Mouse (Mus musculus): ENCODE results near the gene Ddx41. TPM values are rescaled to one million over a fixed set of nuclear protein-coding genes. Genes with fewer than 3 reads are reported as not detected.

Ddx41 gene
- polyA plus RNA-seq, 1 experiment from 2014 or later: 62.9 TPM

DNA sequence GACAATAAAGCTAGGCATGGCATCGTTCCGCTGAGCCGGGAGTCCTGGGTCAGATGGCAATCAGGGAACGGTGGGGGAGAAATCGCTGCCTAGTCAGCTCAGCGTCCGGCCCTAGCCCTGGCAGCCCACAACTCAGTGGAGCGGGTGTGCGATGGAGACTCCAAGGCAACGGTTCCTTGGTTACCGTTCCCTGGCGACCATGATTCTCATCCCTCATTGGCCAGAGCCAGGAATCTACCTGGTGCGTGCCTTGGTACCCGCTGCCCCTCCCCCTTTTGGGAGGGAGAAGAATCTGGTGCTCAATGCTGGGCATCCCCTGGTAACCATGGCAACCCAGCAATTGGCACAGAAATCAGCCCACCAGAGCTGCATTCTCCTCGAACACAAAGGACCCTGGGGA lies 52.9 kb downstream of the Ddx41 start:
- H3K27me3 ChIP-seq (replicated peaks; ENCODE audit: control insufficient read depth, insufficient read depth, low read length): peaks cover 52% of the 10 kb centered on the region
- no peaks in the 10 kb centered on the region for H3K9me3 ChIP-seq (ENCODE audit: control insufficient read depth, low read length)
- H3K9ac ChIP-seq (ENCODE audit: low read depth, low read length): no peak overlapping the region
- H3K27ac ChIP-seq (ENCODE audit: low read depth, low read length): peak overlapping the region; percentile 25; the same call in 1 of the 2 replicates
- H3K4me3 ChIP-seq (ENCODE audit: low read depth, low read length): no peak overlapping the region
- peaks cover 32% of the 10 kb centered on the region for H3K4me1 ChIP-seq (replicated peaks; ENCODE audit: control insufficient read depth, insufficient read depth, low read length)
- ATAC-seq (replicated peaks; ENCODE audit: low FRiP score) (no peak), DNase-seq (ENCODE audit: low spot score) (no peak)
- WGBS: 66% methylated on average over 15 of the region's 15 CpGs
- H3K36me3 ChIP-seq (ENCODE audit: control insufficient read depth, insufficient read depth, low read length): peaks cover 5% of the 10 kb centered on the region; the same call in 1 of the 2 replicates
- H3K4me2 ChIP-seq: no peak overlapping the region

GRCm38 (mm10) chr13:55483071-55483470 lies 53.4 kb downstream of the Ddx41 start:
- peaks cover 5% of the 10 kb centered on the region; the same call in 1 of the 2 replicates for H3K36me3 ChIP-seq (ENCODE audit: control insufficient read depth, insufficient read depth, low read length)
- no peak overlapping the region for H3K4me3 ChIP-seq (ENCODE audit: low read depth, low read length)
- H3K4me2 ChIP-seq: no peak overlapping the region
- H3K27me3 ChIP-seq (replicated peaks; ENCODE audit: control insufficient read depth, insufficient read depth, low read length): peaks cover 48% of the 10 kb centered on the region
- 46% methylated on average over 9 of the region's 9 CpGs for WGBS
- no peaks in the 10 kb centered on the region for H3K9me3 ChIP-seq (ENCODE audit: control insufficient read depth, low read length)
- 0 out of 2 replicates have a peak overlapping the region, but pooled peaks have one; percentile 25 for H3K27ac ChIP-seq (ENCODE audit: low read depth, low read length)
- DNase-seq (ENCODE audit: low spot score): no peak
- peaks cover 32% of the 10 kb centered on the region for H3K4me1 ChIP-seq (replicated peaks; ENCODE audit: control insufficient read depth, insufficient read depth, low read length)
- no peak overlapping the region for H3K9ac ChIP-seq (ENCODE audit: low read depth, low read length)
- no peak for ATAC-seq (replicated peaks; ENCODE audit: low FRiP score)

GRCm38 (mm10) chr13:55482542-55482941 lies 53.9 kb downstream of the Ddx41 start:
- WGBS: 76% methylated on average over 7 of the region's 7 CpGs
- no peak overlapping the region for H3K4me2 ChIP-seq
- no peak for DNase-seq (ENCODE audit: low spot score)
- H3K9ac ChIP-seq (ENCODE audit: low read depth, low read length): no peak overlapping the region
- peaks cover 32% of the 10 kb centered on the region for H3K4me1 ChIP-seq (replicated peaks; ENCODE audit: control insufficient read depth, insufficient read depth, low read length)
- H3K36me3 ChIP-seq (ENCODE audit: control insufficient read depth, insufficient read depth, low read length): peaks cover 5% of the 10 kb centered on the region; the same call in 1 of the 2 replicates
- H3K27me3 ChIP-seq (replicated peaks; ENCODE audit: control insufficient read depth, insufficient read depth, low read length): peaks cover 42% of the 10 kb centered on the region
- no peak for ATAC-seq (replicated peaks; ENCODE audit: low FRiP score)
- H3K4me3 ChIP-seq (ENCODE audit: low read depth, low read length): no peak overlapping the region
- H3K9me3 ChIP-seq (ENCODE audit: control insufficient read depth, low read length): no peaks in the 10 kb centered on the region
- no peak overlapping the region for H3K27ac ChIP-seq (ENCODE audit: low read depth, low read length)

Small RNA genes lying within 50 kb of the gene (microRNA-seq; reads per million reads assigned to microRNA genes)
- gene Mir6945 (ENCODE audit: borderline number of aligned reads): 2.8 reads per million

Other genes starting within 250 kb of the Ddx41 start
- gene Prelid1, start 216.2 kb downstream of the Ddx41 start, polyA plus RNA-seq (2014; fragmentation: Nextera tagmentation; extraction: Ambion mirVana): 493 and 494 TPM in 2 replicates
- gene Rab24, start 214.7 kb downstream of the Ddx41 start, polyA plus RNA-seq (2014; fragmentation: Nextera tagmentation; extraction: Ambion mirVana): 78.7 and 79.6 TPM in 2 replicates
- gene Mxd3, start 206.8 kb downstream of the Ddx41 start, polyA plus RNA-seq (2014; fragmentation: Nextera tagmentation; extraction: Ambion mirVana): 15.6 and 16.4 TPM in 2 replicates
- gene Lman2, start 173.9 kb downstream of the Ddx41 start, polyA plus RNA-seq (2014; fragmentation: Nextera tagmentation; extraction: Ambion mirVana): 120 and 121 TPM in 2 replicates
- 1.2 and 1.9 TPM in 2 replicates for gene Rgs14, start 166.9 kb downstream of the Ddx41 start, polyA plus RNA-seq (2014; fragmentation: Nextera tagmentation; extraction: Ambion mirVana)
- not detected in 2 replicates for gene Slc34a1, start 138.5 kb downstream of the Ddx41 start, polyA plus RNA-seq (2014; fragmentation: Nextera tagmentation; extraction: Ambion mirVana)
- not detected in 2 replicates for gene Pfn3, start 121.4 kb downstream of the Ddx41 start, polyA plus RNA-seq (2014; fragmentation: Nextera tagmentation; extraction: Ambion mirVana)
- gene F12, start 109.9 kb downstream of the Ddx41 start, polyA plus RNA-seq (2014; fragmentation: Nextera tagmentation; extraction: Ambion mirVana): 62.3 and 63.4 TPM in 2 replicates
- 45.8 and 49.0 TPM in 2 replicates for gene Grk6, start 91.6 kb downstream of the Ddx41 start, polyA plus RNA-seq (2014; fragmentation: Nextera tagmentation; extraction: Ambion mirVana)
- 0.29 and 0.35 TPM in 2 replicates for gene Prr7, start 72.4 kb downstream of the Ddx41 start, polyA plus RNA-seq (2014; fragmentation: Nextera tagmentation; extraction: Ambion mirVana)
- gene Dbn1, start 48.5 kb downstream of the Ddx41 start, polyA plus RNA-seq (2014; fragmentation: Nextera tagmentation; extraction: Ambion mirVana): 64.9 and 69.0 TPM in 2 replicates
- 86.4 and 94.6 TPM in 2 replicates for gene Pdlim7, start 23.0 kb downstream of the Ddx41 start, polyA plus RNA-seq (2014; fragmentation: Nextera tagmentation; extraction: Ambion mirVana)
- 4.3 and 6.0 TPM in 2 replicates for gene Dok3, start 7.4 kb downstream of the Ddx41 start, polyA plus RNA-seq (2014; fragmentation: Nextera tagmentation; extraction: Ambion mirVana)
- gene Fam193b, start 34.5 kb upstream of the Ddx41 start, polyA plus RNA-seq (2014; fragmentation: Nextera tagmentation; extraction: Ambion mirVana): 18.7 and 25.3 TPM in 2 replicates
- 58.7 and 61.9 TPM in 2 replicates for gene Tmed9, start 37.1 kb upstream of the Ddx41 start, polyA plus RNA-seq (2014; fragmentation: Nextera tagmentation; extraction: Ambion mirVana)
- gene B4galt7, start 63.2 kb upstream of the Ddx41 start, polyA plus RNA-seq (2014; fragmentation: Nextera tagmentation; extraction: Ambion mirVana): 16.0 and 16.4 TPM in 2 replicates
- gene Caml, start 86.3 kb upstream of the Ddx41 start, polyA plus RNA-seq (2014; fragmentation: Nextera tagmentation; extraction: Ambion mirVana): 35.8 and 36.2 TPM in 2 replicates
- gene Ddx46, start 98.4 kb upstream of the Ddx41 start, polyA plus RNA-seq (2014; fragmentation: Nextera tagmentation; extraction: Ambion mirVana): 51.5 and 54.0 TPM in 2 replicates
- 39.3 and 42.8 TPM in 2 replicates for gene B230219D22Rik, start 156.5 kb upstream of the Ddx41 start, polyA plus RNA-seq (2014; fragmentation: Nextera tagmentation; extraction: Ambion mirVana)
- gene Txndc15, start 178.0 kb upstream of the Ddx41 start, polyA plus RNA-seq (2014; fragmentation: Nextera tagmentation; extraction: Ambion mirVana): 49.9 and 50.2 TPM in 2 replicates
- 56.3 and 60.3 TPM in 2 replicates for gene Pcbd2, start 190.7 kb upstream of the Ddx41 start, polyA plus RNA-seq (2014; fragmentation: Nextera tagmentation; extraction: Ambion mirVana)
- not detected in 2 replicates for gene Catsper3, start 247.9 kb upstream of the Ddx41 start, polyA plus RNA-seq (2014; fragmentation: Nextera tagmentation; extraction: Ambion mirVana)